Mouse (Mus musculus) cortical plate, adult 2 months (tissue): ENCODE results near the gene Ttl. TPM values are rescaled to one million over a fixed set of nuclear protein-coding genes. Genes with fewer than 3 reads are reported as not detected.
A peak's percentile ranks its signal among the peaks of the same experiment; 100 is the strongest.

ENCODE experiments used
- H3K27ac ChIP-seq: fragments of 200-500 bp; 2 replicates; pipeline ENCODE4 v1.5.1; 2012; ENCODE audit warnings: low read length, control low read depth, inconsistent platforms; ENCODE audit not compliant: insufficient read depth
- H3K4me1 ChIP-seq: fragments of 200-500 bp; 2 replicates; pipeline ENCODE4 v1.6.1; 2011; ENCODE audit warnings: low read length; ENCODE audit not compliant: control insufficient read depth, insufficient read depth
- H3K4me3 ChIP-seq: fragments of 200-500 bp; 2 replicates; pipeline ENCODE4 v1.5.1; 2011; ENCODE audit warnings: mild to moderate bottlenecking, low read length, control low read depth; ENCODE audit not compliant: insufficient read depth
- CTCF ChIP-seq: fragments of 200-500 bp; IDR thresholded peaks from 2 replicates; pipeline ENCODE4 v1.5.1; 2011; ENCODE audit warnings: mild to moderate bottlenecking, control low read depth, low read length; ENCODE audit not compliant: insufficient read depth; ENCODE audit errors: extremely low read depth
- POLR2A ChIP-seq: fragments of 200-500 bp; IDR thresholded peaks from 2 replicates; pipeline ENCODE4 v1.6.1; 2011; ENCODE audit warnings: mild to moderate bottlenecking, low read length, control low read depth; ENCODE audit not compliant: insufficient read depth; ENCODE audit errors: extremely low read depth
- polyA plus RNA-seq: library from polyadenylated mRNA; depleted of rRNA; stranded (reverse); fragments of >200 nt; gene quantifications from 2 replicates; pipeline ENCODE4 v1.2.3, GENCODE M21; 2012

Ttl gene
- polyA plus RNA-seq, 1 experiment: 45.2 TPM

- Histone ChIP-seq H3K4me3 (no peak within 1 kb of the TSS), H3K4me1 (no peaks in the 10 kb centered on the region)
- TF ChIP-seq CTCF (no peak), POLR2A (no peak)
Measured at GRCm38 (mm10) chr2:129047811-129048210, 17.9 kb upstream of the Ttl start, which contains the start of gene Vinac1. Gene Vinac1 (minus strand): TSS chr2:129048172.

GRCm38 (mm10) chr2:129052451-129052983 is 13.2 kb upstream of the Ttl start:
- Histone ChIP-seq H3K27ac (no peak overlapping the region), H3K4me3 (no peak overlapping the region), H3K4me1 (no peaks in the 10 kb centered on the region)
- no peak for TF ChIP-seq POLR2A

More at GRCm38 (mm10) chr2:129047811-129048210, 17.9 kb upstream of the Ttl start, which contains the start of gene Vinac1:
- H3K27ac ChIP-seq: no peak within 1 kb of the TSS

- Histone ChIP-seq H3K27ac (no peak overlapping the region), H3K4me3 (no peak overlapping the region), H3K4me1 (no peaks in the 10 kb centered on the region)
- TF ChIP-seq POLR2A (no peak), CTCF (no peak)
Measured at GRCm38 (mm10) chr2:129055741-129056140, 10.0 kb upstream of the Ttl start.

- TF ChIP-seq POLR2A (no peak), CTCF (peak; percentile 43; the same call in 1 of the 2 replicates)
- no peak overlapping the region for H3K27ac ChIP-seq
- H3K4me1 ChIP-seq: no peaks in the 10 kb centered on the region
- no peak overlapping the region for H3K4me3 ChIP-seq
Measured at GRCm38 (mm10) chr2:129056597-129056996, 9.1 kb upstream of the Ttl start.

GRCm38 (mm10) chr2:129057256-129057655 is 8.5 kb upstream of the Ttl start:
- no peak for TF ChIP-seq POLR2A
- TF ChIP-seq CTCF: no peak
- H3K4me1 ChIP-seq: no peaks in the 10 kb centered on the region
- H3K27ac ChIP-seq: no peak overlapping the region
- H3K4me3 ChIP-seq: no peak overlapping the region

GRCm38 (mm10) chr2:129057920-129058361 is 7.8 kb upstream of the Ttl start:
- no peaks in the 10 kb centered on the region for H3K4me1 ChIP-seq
- TF ChIP-seq CTCF: no peak
- no peak for TF ChIP-seq POLR2A

GRCm38 (mm10) chr2:129061456-129062059 is 4.2 kb upstream of the Ttl start:
- no peak overlapping the region for H3K4me3 ChIP-seq
- TF ChIP-seq CTCF: no peak
- no peak for TF ChIP-seq POLR2A
- H3K4me1 ChIP-seq: no peaks in the 10 kb centered on the region
- no peak overlapping the region for H3K27ac ChIP-seq

More at GRCm38 (mm10) chr2:129057920-129058361, 7.8 kb upstream of the Ttl start:
- Histone ChIP-seq H3K27ac (no peak overlapping the region), H3K4me3 (no peak overlapping the region)

GRCm38 (mm10) chr2:129066326-129066725 is 584 bp downstream of the Ttl start:
- Histone ChIP-seq H3K4me1 (peaks cover 8% of the 10 kb centered on the region), H3K4me3 (peak overlapping the region; percentile 85), H3K27ac (peak overlapping the region; percentile 65; the same call in 1 of the 2 replicates)
- TF ChIP-seq POLR2A: no peak; the same call in 1 of the 2 replicates
- TF ChIP-seq CTCF: no peak

- no peak overlapping the region for H3K27ac ChIP-seq
- H3K4me1 ChIP-seq: peaks cover 8% of the 10 kb centered on the region
- H3K4me3 ChIP-seq: no peak overlapping the region
- TF ChIP-seq CTCF (no peak), POLR2A (no peak)
Measured at GRCm38 (mm10) chr2:129070296-129070695, 4.6 kb downstream of the Ttl start.

- no peak for TF ChIP-seq POLR2A
- TF ChIP-seq CTCF: no peak
- H3K4me1 ChIP-seq: no peaks in the 10 kb centered on the region
- no peak overlapping the region for H3K4me3 ChIP-seq
- H3K27ac ChIP-seq: no peak overlapping the region
Measured at GRCm38 (mm10) chr2:129078313-129078712, 12.6 kb downstream of the Ttl start.
